Mouse (Mus musculus) C2C12 (cell line): ENCODE data around the gene Disp2. TPM values are rescaled to one million over a fixed set of nuclear protein-coding genes. Genes with fewer than 3 reads are reported as not detected.

ENCODE experiments used
- H3K27me3 ChIP-seq: one replicate; pipeline ENCODE4 v1.6.1; 2011; ENCODE audit not compliant: control insufficient read depth, insufficient read depth, insufficient read length
- H3K36me3 ChIP-seq: one replicate; pipeline ENCODE4 v1.6.1; 2011; ENCODE audit not compliant: control insufficient read depth, insufficient read depth
- H3K4me3 ChIP-seq: one replicate; pipeline ENCODE4 v1.5.1; 2011; ENCODE audit warnings: mild to moderate bottlenecking, control low read depth; ENCODE audit not compliant: poor library complexity, insufficient read depth, severe bottlenecking
- H3K79me2 ChIP-seq: one replicate; pipeline ENCODE4 v1.6.1; 2011; ENCODE audit not compliant: control insufficient read depth, insufficient read depth
- H3K79me3 ChIP-seq: one replicate; pipeline ENCODE4 v1.6.1; 2011; ENCODE audit warnings: low read depth, control low read depth
- H3ac ChIP-seq: one replicate; pipeline ENCODE3; 2011; ENCODE audit warnings: low read depth; ENCODE audit not compliant: control insufficient read depth, insufficient read length
- CEBPB ChIP-seq: IDR thresholded peaks from one replicate; pipeline ENCODE4 v1.6.1; 2011; ENCODE audit warnings: low read depth, mild to moderate bottlenecking, control low read depth, moderate library complexity
- CTCF ChIP-seq: IDR thresholded peaks from one replicate; pipeline ENCODE4 v1.5.1; 2011; ENCODE audit not compliant: control insufficient read depth, insufficient read depth, insufficient read length
- FOSL1 ChIP-seq: IDR thresholded peaks from one replicate; pipeline ENCODE4 v1.8.0; 2011; ENCODE audit warnings: mild to moderate bottlenecking, low read length; ENCODE audit not compliant: poor library complexity, insufficient read depth, severe bottlenecking
- MAX ChIP-seq: IDR thresholded peaks from one replicate; pipeline ENCODE4 v1.6.1; 2011; ENCODE audit warnings: mild to moderate bottlenecking, control low read depth
- MYOD1 ChIP-seq: IDR thresholded peaks from one replicate; pipeline ENCODE4 v1.6.1; 2011; ENCODE audit warnings: low read depth; ENCODE audit not compliant: control insufficient read depth, insufficient read length
- MYOG ChIP-seq: IDR thresholded peaks from one replicate; pipeline ENCODE4 v1.6.1; 2011; ENCODE audit not compliant: control insufficient read depth, insufficient read length; ENCODE audit errors: extremely low read depth
- USF1 ChIP-seq: IDR thresholded peaks from one replicate; pipeline ENCODE4 v1.6.1; 2011; ENCODE audit warnings: low read depth, mild to moderate bottlenecking, control low read depth, moderate library complexity
- polyA plus RNA-seq: library from polyadenylated mRNA; unstranded; fragments of >200 nt; fragmentation: generic; extraction: Trizol; gene quantifications from one replicate; pipeline ENCODE4 v1.2.1, GENCODE M21; 2012; ENCODE audit warnings: missing spikeins

Disp2 gene
- polyA plus RNA-seq, 1 experiment: 0.05 TPM

GRCm38 (mm10) chr2:118829096-118829495 lies 49.6 kb downstream of the Disp2 start:
- TF ChIP-seq FOSL1 (no peak), USF1 (no peak), MYOG (no peak), MAX (no peak), CEBPB (no peak), CTCF (no peak), MYOD1 (no peak)
- H3K36me3 ChIP-seq: peaks cover 89% of the 10 kb centered on the region

GRCm38 (mm10) chr2:118834061-118834460 lies 54.5 kb downstream of the Disp2 start:
- no peak overlapping the region for H3K4me3 ChIP-seq
- no peaks in the 10 kb centered on the region for H3K79me2 ChIP-seq
- H3K79me3 ChIP-seq: no peaks in the 10 kb centered on the region
- TF ChIP-seq MAX (no peak), MYOG (no peak), CTCF (no peak), MYOD1 (no peak), USF1 (no peak), FOSL1 (no peak), CEBPB (no peak)
- peaks cover 73% of the 10 kb centered on the region for H3K36me3 ChIP-seq
- H3K27me3 ChIP-seq: no peaks in the 10 kb centered on the region
- no peak overlapping the region for H3ac ChIP-seq

More at GRCm38 (mm10) chr2:118829096-118829495, 49.6 kb downstream of the Disp2 start:
- Histone ChIP-seq H3ac (no peak overlapping the region), H3K79me2 (no peaks in the 10 kb centered on the region), H3K79me3 (no peaks in the 10 kb centered on the region), H3K27me3 (no peaks in the 10 kb centered on the region), H3K4me3 (no peak overlapping the region)

GRCm38 (mm10) chr2:118835115-118835514 lies 55.6 kb downstream of the Disp2 start:
- no peaks in the 10 kb centered on the region for H3K79me3 ChIP-seq
- no peak overlapping the region for H3K4me3 ChIP-seq
- H3K36me3 ChIP-seq: peaks cover 64% of the 10 kb centered on the region
- no peaks in the 10 kb centered on the region for H3K27me3 ChIP-seq
- no peaks in the 10 kb centered on the region for H3K79me2 ChIP-seq
- H3ac ChIP-seq: no peak overlapping the region
- TF ChIP-seq MAX: no peak
- TF ChIP-seq USF1: no peak
- TF ChIP-seq FOSL1: no peak
- TF ChIP-seq CTCF: no peak
- TF ChIP-seq CEBPB: no peak
- no peak for TF ChIP-seq MYOG

GRCm38 (mm10) chr2:118838330-118838729 lies 58.8 kb downstream of the Disp2 start:
- Histone ChIP-seq H3K79me3 (no peaks in the 10 kb centered on the region), H3K4me3 (no peak overlapping the region), H3K27me3 (no peaks in the 10 kb centered on the region), H3K79me2 (no peaks in the 10 kb centered on the region), H3K36me3 (peaks cover 33% of the 10 kb centered on the region), H3ac (no peak overlapping the region)
- TF ChIP-seq MAX (no peak), USF1 (no peak), CTCF (no peak)

GRCm38 (mm10) chr2:118841186-118841585 lies 61.7 kb downstream of the Disp2 start:
- Histone ChIP-seq H3K27me3 (no peaks in the 10 kb centered on the region), H3K79me2 (no peaks in the 10 kb centered on the region), H3ac (no peak overlapping the region), H3K4me3 (no peak overlapping the region), H3K36me3 (peaks cover 6% of the 10 kb centered on the region), H3K79me3 (no peaks in the 10 kb centered on the region)
- TF ChIP-seq FOSL1: no peak
- TF ChIP-seq MYOD1: no peak
- TF ChIP-seq MAX: no peak
- no peak for TF ChIP-seq MYOG
- TF ChIP-seq CTCF: no peak
- no peak for TF ChIP-seq USF1

- H3K4me3 ChIP-seq: no peak overlapping the region
- no peaks in the 10 kb centered on the region for H3K79me3 ChIP-seq
- no peaks in the 10 kb centered on the region for H3K27me3 ChIP-seq
- no peaks in the 10 kb centered on the region for H3K79me2 ChIP-seq
- TF ChIP-seq MYOG: no peak
- peak; percentile 100 for TF ChIP-seq FOSL1
- TF ChIP-seq USF1: no peak
- peak; percentile 88 for TF ChIP-seq MYOD1
- peak; percentile 92 for TF ChIP-seq CEBPB
- TF ChIP-seq MAX: peak; percentile 48
- TF ChIP-seq CTCF: no peak
- no peak overlapping the region for H3ac ChIP-seq
- H3K36me3 ChIP-seq: no peaks in the 10 kb centered on the region
These were observed 62.3 kb downstream of the Disp2 start for GRCm38 (mm10) chr2:118841774-118842173.
